Mouse (Mus musculus) ES-E14 (cell line): ENCODE results near the gene Prkcb.
A peak's percentile ranks its signal among the peaks of the same experiment; 100 is the strongest.

ENCODE experiments used
- CHD2 ChIP-seq: IDR thresholded peaks from 2 replicates; pipeline ENCODE4 v1.6.1; 2014; ENCODE audit warnings: mild to moderate bottlenecking, low read depth, low read length, inconsistent platforms
- HCFC1 ChIP-seq: IDR thresholded peaks from 2 replicates; pipeline ENCODE4 v1.6.1; 2012; ENCODE audit warnings: low read length, inconsistent platforms, borderline replicate concordance; ENCODE audit not compliant: insufficient read depth
- ZC3H11A ChIP-seq: IDR thresholded peaks from 2 replicates; pipeline ENCODE4 v1.6.1; 2012; ENCODE audit warnings: low read depth, mild to moderate bottlenecking, inconsistent platforms, low read length, borderline replicate concordance
- ZNF384 ChIP-seq: IDR thresholded peaks from 2 replicates; pipeline ENCODE4 v1.6.1; 2012; ENCODE audit warnings: low read depth, low read length, inconsistent platforms

DNA sequence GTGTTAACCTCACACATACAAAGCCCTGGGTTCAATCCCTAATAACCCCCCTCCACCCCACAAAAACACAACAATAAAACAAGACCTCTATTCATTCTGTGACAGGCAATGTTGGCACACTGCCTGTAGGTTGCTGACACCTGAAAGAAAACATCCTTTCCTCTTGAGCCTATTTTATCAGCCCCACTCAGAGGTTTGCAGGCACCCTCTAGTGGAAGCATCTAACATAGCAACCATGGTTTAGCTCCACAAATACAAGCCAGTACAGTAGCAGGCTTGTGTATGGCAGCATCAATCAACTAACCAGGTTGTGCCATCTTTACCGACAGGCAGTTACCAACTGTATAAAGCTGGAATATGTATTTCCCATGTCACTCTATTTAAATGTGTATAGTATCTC is 46.3 kb upstream of the Prkcb start:
- TF ChIP-seq HCFC1 = no peak
- TF ChIP-seq ZC3H11A = 0 out of 2 replicates have a peak, but pooled peaks have one; percentile 20
- TF ChIP-seq CHD2 = no peak
- no peak for TF ChIP-seq ZNF384
